Mouse (Mus musculus) heart, adult 8-10 months (tissue): ENCODE measurements around the gene Krtap4-2. TPM values are rescaled to one million over a fixed set of nuclear protein-coding genes. Genes with fewer than 3 reads are reported as not detected.

Source experiments
- DNase-seq: peaks from one replicate; pipeline ENCODE4 v3.0.0; 2022; ENCODE audit warnings: low spot score
- total RNA-seq, 4 experiments: library from RNA; stranded (reverse); gene quantifications; 2 replicates each; pipeline ENCODE4 v1.2.4; 2022

Krtap4-2 gene
- total RNA-seq, 4 experiments from 2014 or later = not detected

DNA sequence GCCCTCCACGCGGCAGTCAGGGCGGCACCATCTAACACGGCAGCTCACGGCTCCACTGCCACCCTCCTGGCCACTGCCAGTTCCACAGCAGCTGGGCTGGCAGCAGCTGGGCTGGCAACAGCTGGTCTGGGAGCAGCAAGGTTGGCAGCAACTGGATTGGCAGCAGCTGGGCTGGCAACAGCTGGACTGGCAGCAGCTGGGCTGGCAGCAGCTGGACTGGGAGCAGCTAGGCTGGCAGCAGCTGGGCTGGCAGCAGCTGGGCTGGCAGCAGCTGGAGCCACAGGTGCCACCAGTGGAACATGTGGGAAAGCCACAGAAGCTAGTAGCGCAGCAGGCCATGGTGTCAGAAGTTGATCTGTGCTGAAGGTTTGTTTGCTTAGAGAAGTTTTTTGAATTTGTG, 43.9 kb downstream of the Krtap4-2 start, which contains the start of gene Krtap1-3:
Gene Krtap1-3, minus strand, starts transcription at position 359 of the 400 bp plus-strand sequence.
- no peak for DNase-seq

DNA sequence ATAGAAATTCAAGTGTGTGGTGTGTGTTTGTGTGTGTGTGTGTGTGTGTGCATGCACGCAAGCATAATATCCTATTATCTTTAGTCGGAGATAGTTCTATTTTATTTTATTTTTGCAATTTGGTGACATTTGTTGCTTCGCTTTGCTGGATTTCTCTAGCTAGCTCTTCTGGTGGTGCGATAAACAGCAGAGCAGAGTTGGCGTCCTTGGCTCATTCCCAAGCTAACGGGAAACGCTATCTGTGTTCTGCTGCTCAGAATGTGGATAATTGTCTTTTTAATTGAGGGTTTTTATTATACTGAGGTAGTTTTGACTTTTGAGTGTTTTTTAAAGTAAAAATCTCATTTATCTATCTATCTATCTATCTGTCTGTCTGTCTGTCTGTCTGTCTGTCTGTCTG, 49.8 kb downstream of the Krtap4-2 start:
- no peak for DNase-seq

Other genes starting within 250 kb of the Krtap4-2 start
- 1 to 10 TPM; 3.3 to 5.8 (median 5.0) TPM for gene Krt10, start 245.7 kb downstream of the Krtap4-2 start, total RNA-seq
- not detected for gene Krt12, start 212.8 kb downstream of the Krtap4-2 start, total RNA-seq
- not detected for gene Krt20, start 196.9 kb downstream of the Krtap4-2 start, total RNA-seq
- gene Krt23, start 141.9 kb downstream of the Krtap4-2 start, total RNA-seq = not detected
- gene Krt39, start 113.7 kb downstream of the Krtap4-2 start, total RNA-seq = not detected
- gene Krt40, start 91.9 kb downstream of the Krtap4-2 start, total RNA-seq = not detected
- gene Krtap3-3, start 84.2 kb downstream of the Krtap4-2 start, total RNA-seq = not detected
- not detected for gene Krtap3-2, start 78.2 kb downstream of the Krtap4-2 start, total RNA-seq
- gene Gm11939, start 75.6 kb downstream of the Krtap4-2 start, total RNA-seq = not detected
- gene Krtap3-1, start 68.5 kb downstream of the Krtap4-2 start, total RNA-seq = not detected
- not detected for gene Krtap1-5, start 54.1 kb downstream of the Krtap4-2 start, total RNA-seq
- gene Krtap1-4, start 51.4 kb downstream of the Krtap4-2 start, total RNA-seq = not detected
- gene Krtap1-3, start 43.7 kb downstream of the Krtap4-2 start, total RNA-seq = not detected
- gene Krtap9-3, start 37.0 kb downstream of the Krtap4-2 start, total RNA-seq = not detected
- gene Gm11938, start 31.8 kb downstream of the Krtap4-2 start, total RNA-seq = not detected
- gene Gm11937, start 24.9 kb downstream of the Krtap4-2 start, total RNA-seq = not detected
- not detected for gene Krtap2-4, start 20.2 kb downstream of the Krtap4-2 start, total RNA-seq
- not detected for gene Gm11562, start 14.6 kb downstream of the Krtap4-2 start, total RNA-seq
- not detected for gene Krtap4-1, start 6.8 kb downstream of the Krtap4-2 start, total RNA-seq
- gene Krtap4-7, start 9.0 kb upstream of the Krtap4-2 start, total RNA-seq = not detected
- not detected for gene Gm11555, start 15.2 kb upstream of the Krtap4-2 start, total RNA-seq
- not detected for gene Gm11563, start 23.9 kb upstream of the Krtap4-2 start, total RNA-seq
- not detected for gene Krtap4-6, start 30.9 kb upstream of the Krtap4-2 start, total RNA-seq
- gene Gm14190, start 55.7 kb upstream of the Krtap4-2 start, total RNA-seq = not detected
- not detected for gene Gm14180, start 99.2 kb upstream of the Krtap4-2 start, total RNA-seq
- not detected for gene Gm11595, start 137.8 kb upstream of the Krtap4-2 start, total RNA-seq
- gene Krtap4-8, start 145.6 kb upstream of the Krtap4-2 start, total RNA-seq = not detected
- gene Krtap4-9, start 150.1 kb upstream of the Krtap4-2 start, total RNA-seq = not detected
- not detected for gene Gm11596, start 158.4 kb upstream of the Krtap4-2 start, total RNA-seq
- not detected for gene Gm11569, start 163.8 kb upstream of the Krtap4-2 start, total RNA-seq
- not detected for gene Gm11554, start 169.4 kb upstream of the Krtap4-2 start, total RNA-seq
- not detected for gene Krtap4-13, start 174.8 kb upstream of the Krtap4-2 start, total RNA-seq
- gene Gm11564, start 180.6 kb upstream of the Krtap4-2 start, total RNA-seq = not detected
- gene 2300003K06Rik, start 203.0 kb upstream of the Krtap4-2 start, total RNA-seq = not detected
- gene Krtap4-16, start 216.5 kb upstream of the Krtap4-2 start, total RNA-seq = not detected
- gene Gm11568, start 222.8 kb upstream of the Krtap4-2 start, total RNA-seq = not detected
- gene Gm11559, start 229.4 kb upstream of the Krtap4-2 start, total RNA-seq = not detected
- not detected for gene Krtap9-1, start 238.3 kb upstream of the Krtap4-2 start, total RNA-seq
- not detected for gene Gm11567, start 244.1 kb upstream of the Krtap4-2 start, total RNA-seq